Mouse (Mus musculus): Measurements from ENCODE around the gene Slc6a8.
A peak's percentile ranks its signal among the peaks of the same experiment; 100 is the strongest.

Gene Slc6a8

DNA sequence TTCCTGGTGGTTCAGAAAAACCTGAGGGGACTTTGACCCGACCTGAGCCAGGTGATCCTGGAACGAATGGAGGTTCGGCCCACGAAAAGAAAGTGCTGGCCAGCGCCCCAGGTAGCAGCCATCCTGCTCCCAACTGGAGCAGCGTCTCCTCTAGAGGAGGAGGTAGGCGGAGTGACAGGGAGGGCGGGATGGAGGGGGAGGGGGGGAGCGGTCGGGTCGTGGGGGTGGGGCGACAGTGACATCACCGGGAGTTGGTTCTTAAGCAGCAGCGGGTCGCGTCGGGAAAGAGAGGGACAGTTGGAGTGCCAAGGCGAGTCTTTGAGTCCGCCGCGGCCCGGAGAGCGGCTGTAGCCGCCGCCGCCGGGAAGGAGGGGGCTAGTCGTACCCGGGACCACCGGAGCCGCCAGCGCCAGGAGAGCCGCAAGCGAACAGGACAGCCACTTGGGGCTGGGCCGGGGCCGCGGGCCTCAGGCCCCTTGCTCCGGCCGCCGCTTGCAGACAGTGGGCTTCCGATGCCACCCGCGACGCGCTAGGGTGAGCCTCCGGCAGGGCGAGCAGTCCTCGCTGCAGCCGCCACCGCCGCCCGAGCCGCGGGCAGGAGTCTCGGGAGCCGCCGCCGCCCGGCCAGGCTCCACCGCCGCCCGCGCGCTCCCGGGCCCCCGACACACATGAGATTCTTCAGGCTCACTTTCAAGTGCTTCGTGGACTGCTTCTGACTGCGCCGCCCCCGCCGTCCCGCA lies at the start of gene Slc6a8:
Gene Slc6a8, plus strand, starts transcription at position 272 of the 740 bp plus-strand sequence.
- DNase-seq: peak; percentile 22

- DNase-seq: no peak
These were observed 46.0 kb upstream of the Slc6a8 start for GRCm38 (mm10) chrX:73626981-73627380.

DNA sequence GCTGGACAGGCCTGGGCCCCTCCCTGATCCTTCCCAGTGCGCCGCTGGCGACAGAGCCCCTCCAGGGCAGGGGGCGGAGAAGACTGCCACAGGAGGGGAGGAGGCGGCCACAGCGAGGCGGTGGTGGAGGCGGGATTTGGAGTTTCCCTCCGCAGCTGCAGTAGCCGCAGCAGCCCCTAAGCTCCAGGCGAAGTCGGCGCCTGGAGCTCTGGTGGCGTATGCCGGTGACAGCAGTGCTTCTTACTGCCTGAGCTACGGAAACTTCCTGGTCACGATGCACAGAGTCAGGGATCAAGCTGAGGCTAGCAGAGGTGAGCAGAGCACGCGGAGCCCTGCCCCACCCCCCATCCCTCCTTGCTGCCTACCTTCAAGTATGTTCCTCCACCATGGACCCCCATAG lies 37.5 kb upstream of the Slc6a8 start:
- DNase-seq: no peak

GRCm38 (mm10) chrX:73637415-73637814 lies 35.5 kb upstream of the Slc6a8 start:
- no peak for DNase-seq

DNA sequence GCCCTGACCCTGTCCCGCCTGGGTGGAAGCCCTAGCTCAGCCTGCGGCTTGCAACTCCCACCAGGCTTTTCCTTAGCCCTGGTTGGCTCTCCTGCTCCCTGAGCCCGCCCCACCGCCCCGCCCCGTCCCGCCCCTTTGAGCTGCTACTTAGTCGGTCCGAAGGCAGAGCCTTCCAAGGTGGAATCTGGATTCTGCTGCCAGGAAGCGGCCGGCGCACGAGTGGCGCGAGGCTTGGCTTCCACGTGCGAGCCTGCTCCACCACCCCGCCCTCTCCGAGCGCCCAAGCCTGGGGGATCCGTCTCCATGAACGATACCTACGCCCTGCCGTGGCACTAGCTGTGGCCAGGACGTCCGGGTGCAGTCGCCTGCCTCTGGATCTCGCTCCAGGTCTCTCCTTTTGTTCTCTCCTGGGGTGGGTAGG lies 33.7 kb upstream of the Slc6a8 start, which contains the start of gene Dusp9:
Gene Dusp9, plus strand, starts transcription at position 165 of the 421 bp plus-strand sequence.
- DNase-seq: peak; percentile 8

GRCm38 (mm10) chrX:73639901-73640469 lies 33.0 kb upstream of the Slc6a8 start:
- no peak for DNase-seq

DNA sequence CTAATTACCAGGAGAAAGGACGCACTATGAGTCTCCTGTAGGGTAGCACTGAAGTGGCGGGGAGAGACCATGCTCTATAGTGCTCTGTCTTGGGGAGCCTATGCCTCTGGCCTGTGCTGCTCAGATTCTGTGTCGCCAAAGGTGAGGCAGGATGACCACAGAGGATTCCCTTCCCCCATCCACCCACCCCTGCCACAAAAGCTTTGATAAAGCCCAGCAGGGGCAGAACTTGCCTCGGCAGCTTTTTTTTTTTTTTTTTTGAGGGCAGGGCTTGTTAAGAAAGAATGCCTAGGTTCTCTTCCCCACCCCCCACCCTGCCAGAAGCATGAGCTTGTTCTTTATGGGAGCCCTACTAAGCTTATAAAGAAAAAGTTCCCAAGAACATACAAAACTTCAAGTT lies 27.8 kb upstream of the Slc6a8 start:
- no peak for DNase-seq

DNA sequence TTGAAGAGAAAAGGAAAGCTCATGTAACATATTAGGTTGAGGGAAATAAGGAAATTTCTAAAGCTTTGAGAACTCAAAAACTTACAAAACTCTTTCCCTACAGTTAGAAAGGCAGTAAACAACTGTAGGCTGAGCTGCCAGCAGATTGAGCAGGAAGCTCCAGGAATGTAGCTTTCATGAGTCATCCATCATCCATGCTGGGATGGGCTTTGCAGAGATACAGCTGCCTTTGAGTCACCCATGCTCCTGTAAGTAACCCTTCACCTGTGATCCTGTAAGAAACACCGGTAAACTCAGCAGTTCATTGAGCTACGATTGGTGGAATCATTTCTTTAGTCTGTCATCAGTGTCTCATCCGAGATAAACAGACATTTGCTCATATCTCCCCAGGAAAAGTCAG lies 22.1 kb upstream of the Slc6a8 start:
- DNase-seq: no peak

GRCm38 (mm10) chrX:73653392-73653791 lies 19.6 kb upstream of the Slc6a8 start:
- no peak for DNase-seq

GRCm38 (mm10) chrX:73654177-73654576 lies 18.8 kb upstream of the Slc6a8 start:
- peak; percentile 78 for DNase-seq

GRCm38 (mm10) chrX:73655529-73655928 lies 17.4 kb upstream of the Slc6a8 start:
- peak; percentile 35 for DNase-seq

DNA sequence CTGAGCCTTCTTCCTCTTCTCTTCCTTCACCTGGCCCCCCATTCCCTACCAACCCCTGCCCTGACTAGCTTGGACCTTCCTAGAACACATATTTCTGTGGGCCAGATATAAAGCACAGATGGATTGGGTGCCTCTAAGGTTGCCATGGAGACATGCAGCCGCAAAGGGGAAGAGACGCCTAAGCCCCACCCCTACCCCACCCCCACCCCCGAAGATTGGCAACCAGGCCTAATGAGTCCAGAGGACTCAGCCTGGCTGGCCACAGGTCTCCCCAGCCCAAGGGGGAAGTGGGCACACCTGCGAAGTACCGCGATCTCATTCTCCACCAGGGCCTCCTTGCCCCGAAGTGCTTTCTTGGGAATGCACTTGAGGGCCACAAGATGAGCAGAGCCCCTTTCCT lies 14.6 kb upstream of the Slc6a8 start:
- DNase-seq: no peak

DNA sequence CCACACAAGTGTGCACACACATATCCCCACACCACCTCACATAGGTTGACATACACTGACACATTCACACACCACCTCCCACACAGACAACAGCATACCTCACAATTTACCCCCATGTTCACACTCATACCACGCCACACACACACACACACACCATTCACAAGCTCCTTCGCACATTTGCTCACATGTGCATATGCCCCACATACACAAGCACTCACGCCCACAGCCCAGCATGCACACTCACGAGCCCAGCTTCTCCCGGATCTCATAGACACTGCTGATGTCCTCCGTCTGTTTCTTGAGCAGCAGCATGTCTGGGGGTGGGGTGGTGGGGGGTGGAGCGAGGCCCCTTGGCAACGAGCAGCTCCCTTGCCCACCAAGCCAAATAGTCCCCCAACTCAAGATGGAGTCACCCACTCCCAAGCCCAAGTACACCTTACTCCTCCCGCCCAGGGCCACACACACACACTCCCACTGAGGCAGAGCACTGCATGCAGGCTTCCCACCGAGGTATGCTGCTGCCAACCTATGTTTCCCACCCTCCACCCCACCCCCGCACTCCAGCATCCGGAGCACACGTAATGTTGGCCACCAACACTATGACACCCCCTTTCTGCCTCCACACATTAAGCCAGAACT lies 13.9 kb upstream of the Slc6a8 start:
- no peak for DNase-seq

GRCm38 (mm10) chrX:73659575-73660283 lies 13.2 kb upstream of the Slc6a8 start, which contains the start of gene Pnck:
TSS of gene Pnck (minus strand) at chrX:73660117.
- peak; percentile 27 for DNase-seq

- no peak for DNase-seq
These were observed 12.7 kb upstream of the Slc6a8 start for GRCm38 (mm10) chrX:73660284-73660665.

DNA sequence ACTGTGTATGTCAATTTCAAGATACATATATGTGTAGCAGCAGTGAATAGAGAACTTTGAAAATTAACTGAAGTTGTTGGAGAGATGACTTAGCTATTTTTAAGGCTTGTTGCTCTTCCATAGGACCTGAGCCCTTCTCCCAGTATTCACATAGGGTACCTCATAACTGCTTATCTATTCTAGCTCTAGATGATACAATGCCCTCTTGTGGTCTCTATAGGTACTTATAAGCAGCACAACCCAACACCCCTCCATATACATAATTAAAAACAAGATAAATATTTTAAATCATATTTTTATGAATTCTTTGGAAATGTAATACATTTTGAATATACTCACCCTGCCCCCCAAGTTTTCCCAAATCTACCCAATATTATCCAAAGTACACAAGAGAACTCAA lies 9.8 kb upstream of the Slc6a8 start:
- no peak for DNase-seq

DNA sequence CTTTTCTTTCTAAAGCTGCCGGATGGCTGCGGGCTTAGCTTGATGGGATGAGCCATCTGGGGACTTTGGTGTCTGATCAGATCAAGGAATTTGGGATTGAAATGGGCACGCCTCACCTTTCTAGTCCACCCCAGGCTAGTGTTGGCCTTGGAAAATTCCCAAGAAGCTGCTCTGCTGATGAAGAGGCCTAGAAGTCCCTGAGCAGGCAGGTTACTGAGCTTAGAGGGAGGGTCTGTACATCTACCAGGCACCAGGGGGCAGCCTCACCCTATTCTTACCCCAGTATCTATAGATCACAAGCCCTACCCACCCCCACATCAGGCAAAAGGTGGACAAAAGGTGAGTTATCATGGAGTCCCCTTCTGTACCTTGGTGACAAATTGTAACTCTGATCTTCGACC lies 919 bp upstream of the Slc6a8 start:
- DNase-seq: peak; percentile 64

- no peak for DNase-seq
These were observed 643 bp downstream of the Slc6a8 start for GRCm38 (mm10) chrX:73673619-73673967.

GRCm38 (mm10) chrX:73673968-73674661 lies 1.2 kb downstream of the Slc6a8 start:
- DNase-seq: no peak

DNA sequence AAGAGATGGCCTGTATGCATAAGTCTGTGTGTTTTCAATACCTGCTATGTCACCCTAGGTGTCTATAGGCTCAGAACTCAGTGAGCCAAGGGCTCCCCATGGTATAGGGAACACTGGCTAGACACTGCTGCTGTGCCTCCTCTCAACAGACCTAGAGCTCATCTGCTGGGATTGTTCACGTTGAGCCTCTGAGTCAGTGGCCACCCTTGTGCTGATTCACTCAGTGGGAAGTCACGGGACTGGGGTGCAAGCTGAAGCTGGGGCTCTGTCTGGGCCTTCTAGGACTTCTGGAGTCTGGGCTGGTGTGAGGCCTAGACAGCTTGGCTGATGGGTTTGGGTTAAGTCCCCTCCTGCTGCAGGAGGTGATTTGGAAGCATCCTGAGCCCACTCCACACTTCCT lies 2.3 kb downstream of the Slc6a8 start:
- DNase-seq: no peak

DNA sequence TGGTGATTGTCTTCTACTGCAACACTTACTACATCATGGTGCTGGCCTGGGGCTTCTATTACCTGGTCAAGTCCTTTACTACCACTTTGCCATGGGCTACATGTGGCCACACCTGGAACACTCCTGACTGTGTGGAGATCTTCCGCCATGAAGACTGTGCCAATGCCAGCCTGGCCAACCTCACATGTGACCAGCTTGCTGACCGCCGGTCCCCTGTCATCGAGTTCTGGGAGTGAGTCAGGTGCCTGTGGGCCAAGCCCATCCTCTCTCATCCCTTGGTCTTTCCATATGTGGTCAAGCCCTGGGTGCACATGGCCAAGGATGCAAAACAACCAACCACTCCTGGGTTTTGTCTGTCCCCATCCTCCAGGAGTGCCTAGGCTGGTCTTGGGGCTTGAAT lies 3.7 kb downstream of the Slc6a8 start:
- DNase-seq: no peak

DNA sequence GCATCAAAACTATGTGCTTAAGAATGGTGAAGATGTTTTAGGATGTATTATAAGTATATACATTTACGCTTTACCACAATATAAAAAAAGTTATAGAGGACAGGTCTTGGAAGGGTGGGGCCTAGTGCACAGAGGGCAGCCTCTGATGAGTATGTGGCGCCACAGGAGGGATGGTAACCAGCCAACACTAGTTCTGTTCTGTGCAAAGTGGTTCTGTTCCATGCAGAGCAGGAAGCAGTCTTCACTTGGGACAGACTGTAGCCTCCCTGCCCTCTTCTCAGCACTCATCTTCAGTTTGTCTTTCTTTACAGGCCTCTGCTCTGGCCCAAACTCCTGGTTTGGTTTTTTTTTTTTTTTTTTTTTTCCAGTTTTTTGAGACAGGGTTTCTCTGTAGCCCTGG lies 11.2 kb downstream of the Slc6a8 start:
- no peak for DNase-seq

DNA sequence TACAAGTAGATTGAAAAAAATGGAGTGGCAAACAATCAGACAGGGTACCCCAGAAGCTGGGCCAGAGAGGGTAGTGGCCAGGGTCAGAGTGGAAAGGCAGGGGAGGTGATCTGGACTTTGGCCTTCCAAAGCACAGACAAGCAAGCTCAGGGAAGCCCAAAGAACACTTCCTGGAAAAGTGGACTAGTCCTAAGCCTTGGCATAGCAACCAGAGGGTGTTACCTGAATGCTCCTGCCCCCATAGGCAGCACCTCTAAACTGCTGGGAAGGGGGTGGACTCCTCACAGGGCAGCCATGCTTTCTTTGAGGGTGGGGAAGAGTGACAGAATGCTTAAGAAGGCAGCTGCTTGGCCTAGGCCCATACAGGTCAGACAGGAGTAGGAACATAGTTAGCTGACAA lies 12.0 kb downstream of the Slc6a8 start:
- DNase-seq: no peak

Measured in thymus, postnatal 25 days (tissue).